Comparison of ENCODE assay signal across 30 mouse cellular contexts in the genomic region with DNA sequence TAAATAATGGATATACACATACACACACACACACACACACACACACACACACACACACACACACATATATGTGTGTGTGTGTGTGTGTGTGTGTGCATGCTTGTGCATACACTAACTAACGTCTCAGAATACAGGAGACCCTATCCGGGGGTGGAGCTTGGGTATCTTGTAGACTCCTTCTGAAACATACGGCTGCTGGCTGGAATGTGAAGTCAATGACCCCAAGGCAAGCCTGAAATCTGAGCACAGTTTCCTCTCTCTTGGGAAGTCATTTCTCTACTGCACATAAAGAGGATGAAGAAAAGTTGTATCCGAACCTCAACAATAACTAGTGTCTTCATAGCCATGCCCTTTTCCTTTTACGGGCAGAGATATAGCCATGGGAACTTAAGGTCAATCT.
DNase-seq lines count a peak whose midpoint lies in the region; ATAC-seq and TF ChIP-seq lines count a peak whose summit lies in the region.
"Had no signal": no experiment of that assay in that cellular context is flagged by ENCODE, and none has a peak within 500 bp of the region (broad histone marks: within the 10 kb centered on the region; RNA-seq: fewer than 3 reads in every experiment).

No protein-coding gene starts in this region.

- H3K79me2 ChIP-seq in liver, adult 2 months (ENCODE audit: control insufficient read depth, insufficient read depth, low read length), result no peaks in the 10 kb centered on the region

- H3K4me3 ChIP-seq in hindbrain, embryonic 10.5 days, result no peak overlapping the region
- H3K4me3 ChIP-seq in hindbrain, postnatal 0 days (ENCODE audit: low read length), result no peak overlapping the region
- H3K4me3 ChIP-seq in liver, adult 2 months (ENCODE audit: insufficient read depth, low read depth, low read length), result no peak overlapping the region
- H3K4me3 ChIP-seq in forebrain, postnatal 0 days (ENCODE audit: low read depth, low read length), result no peak overlapping the region
- H3K4me3 ChIP-seq: embryonic facial prominence, embryonic 12.5 days; forebrain, embryonic 10.5 days; forebrain, embryonic 15.5 days; heart, embryonic 13.5 days; layer of hippocampus, adult 2 months; left cerebral cortex, adult 2 months; midbrain, embryonic 12.5 days had no signal

- 51% methylated on average over 5 of the region's 5 CpGs for WGBS in hindbrain, embryonic 10.5 days
- 74% methylated on average over 5 of the region's 5 CpGs for WGBS in hindbrain, postnatal 0 days
- 67% methylated on average over 5 of the region's 5 CpGs for WGBS in liver, adult 2 months
- 86% methylated on average over 5 of the region's 5 CpGs for WGBS in forebrain, postnatal 0 days

- no peak for TF ChIP-seq CTCF in hindbrain, postnatal 0 days (IDR thresholded peaks at IDR 0.05; ENCODE audit: low read depth)
- no peak for TF ChIP-seq CTCF in liver, adult 2 months (IDR thresholded peaks at IDR 0.05; ENCODE audit: low read depth, low read length)
- no peak for TF ChIP-seq CTCF in forebrain, postnatal 0 days (IDR thresholded peaks at IDR 0.05; ENCODE audit: low read depth)

- H3K27me3 ChIP-seq in hindbrain, embryonic 10.5 days (ENCODE audit: insufficient read depth, poor library complexity, severe bottlenecking), result peaks cover 12% of the 10 kb centered on the region
- no peaks in the 10 kb centered on the region for H3K27me3 ChIP-seq in hindbrain, postnatal 0 days (ENCODE audit: insufficient read depth, low read length)
- no peaks in the 10 kb centered on the region for H3K27me3 ChIP-seq in liver, adult 2 months (ENCODE audit: control insufficient read depth, insufficient read depth, low read length)
- no peaks in the 10 kb centered on the region for H3K27me3 ChIP-seq in forebrain, postnatal 0 days (ENCODE audit: insufficient read depth, low read length)
- H3K27me3 ChIP-seq: CH12.LX; embryonic facial prominence, embryonic 12.5 days; forebrain, embryonic 15.5 days had no signal

- 0 out of 2 replicates have a peak overlapping the region, but pooled peaks have one; percentile 45 for H3K27ac ChIP-seq in hindbrain, embryonic 10.5 days
- no peak overlapping the region for H3K27ac ChIP-seq in hindbrain, postnatal 0 days
- no peak overlapping the region for H3K27ac ChIP-seq in liver, adult 2 months (replicated peaks; ENCODE audit: insufficient read depth, low read depth, low read length)
- no peak overlapping the region for H3K27ac ChIP-seq in forebrain, postnatal 0 days (ENCODE audit: low read depth, low read length)
- H3K27ac ChIP-seq: embryonic facial prominence, embryonic 12.5 days; forebrain, embryonic 10.5 days; heart, embryonic 13.5 days; layer of hippocampus, adult 2 months; left cerebral cortex, adult 2 months; liver, embryonic 14.5 days had no signal

- H3K36me3 ChIP-seq in hindbrain, embryonic 10.5 days, result no peaks in the 10 kb centered on the region
- H3K36me3 ChIP-seq in hindbrain, postnatal 0 days (ENCODE audit: insufficient read depth, low read length), result no peaks in the 10 kb centered on the region
- no peaks in the 10 kb centered on the region for H3K36me3 ChIP-seq in liver, adult 2 months (ENCODE audit: control insufficient read depth, insufficient read depth, low read length)
- no peaks in the 10 kb centered on the region for H3K36me3 ChIP-seq in forebrain, postnatal 0 days (ENCODE audit: insufficient read depth)
- H3K36me3 ChIP-seq: embryonic facial prominence, embryonic 12.5 days; forebrain, embryonic 10.5 days; forebrain, embryonic 15.5 days; heart, embryonic 13.5 days; midbrain, embryonic 12.5 days had no signal

- no peak overlapping the region for H3K4me2 ChIP-seq in hindbrain, postnatal 0 days (ENCODE audit: low read depth, low read length)
- H3K4me2 ChIP-seq in forebrain, postnatal 0 days (ENCODE audit: low read depth), result no peak overlapping the region
- H3K4me2 ChIP-seq: embryonic facial prominence, embryonic 12.5 days; forebrain, embryonic 15.5 days; heart, embryonic 13.5 days; midbrain, embryonic 12.5 days had no signal

- peaks cover 50% of the 10 kb centered on the region for H3K4me1 ChIP-seq in hindbrain, embryonic 10.5 days (replicated peaks)
- H3K4me1 ChIP-seq in hindbrain, postnatal 0 days (ENCODE audit: insufficient read depth, low read length), result peaks cover 9% of the 10 kb centered on the region; the same call in 1 of the 2 replicates
- no peaks in the 10 kb centered on the region for H3K4me1 ChIP-seq in liver, adult 2 months (ENCODE audit: control insufficient read depth, insufficient read depth, low read length)
- H3K4me1 ChIP-seq in forebrain, postnatal 0 days (ENCODE audit: insufficient read depth), result peaks cover 15% of the 10 kb centered on the region

- no peak for TF ChIP-seq POLR2A in liver, adult 2 months (IDR thresholded peaks at IDR 0.05; ENCODE audit: extremely low read depth, insufficient read depth, low read length)

- DNase-seq in hindbrain, embryonic 10.5 days (ENCODE audit: low spot score), result peak; percentile 30
- no peak for DNase-seq in hindbrain, postnatal 0 days (ENCODE audit: low spot score)
- DNase-seq in liver, adult 2 months (ENCODE audit: extremely low read depth, low read depth, low spot score), result peak; percentile 12
- no peak for DNase-seq in liver
- DNase-seq in embryo, embryonic 11 days, result peak; percentile 67
- peak; percentile 57 for DNase-seq in mesoderm, embryonic 11.5 days (ENCODE audit: low read depth, low spot score)
- no peak for DNase-seq in forebrain, postnatal 0 days
- DNase-seq: adrenal gland, adult 2 months; adrenal gland, postnatal 36 days; cerebellum, adult 18-20 months; cerebellum, postnatal 36 days; gastrocnemius, postnatal 10 days; heart, postnatal 10 days; kidney, adult 8-10 months; kidney, postnatal 25 days; lung, adult 2 months; right cerebral cortex, adult 18-20 months; spleen, adult 18-20 months; thymus, postnatal 14 days had no signal

- H3K9ac ChIP-seq in hindbrain, postnatal 0 days (replicated peaks; ENCODE audit: low read length), result no peak overlapping the region
- no peak overlapping the region for H3K9ac ChIP-seq in liver, adult 2 months (ENCODE audit: low read depth, low read length)
- H3K9ac ChIP-seq in forebrain, postnatal 0 days, result no peak overlapping the region
- H3K9ac ChIP-seq: embryonic facial prominence, embryonic 12.5 days; forebrain, embryonic 15.5 days; heart, embryonic 13.5 days; liver, embryonic 14.5 days; midbrain, embryonic 12.5 days had no signal

- no peak for ATAC-seq in hindbrain, postnatal 0 days
- no peak for ATAC-seq in forebrain, postnatal 0 days
- ATAC-seq: activated CD4-positive, CD25-positive, alpha-beta regulatory T cell, adult 4 months; forebrain, embryonic 15.5 days; intestine, embryonic 16.5 days had no signal

- no peaks in the 10 kb centered on the region for H3K9me3 ChIP-seq in hindbrain, embryonic 10.5 days
- H3K9me3 ChIP-seq in hindbrain, postnatal 0 days (ENCODE audit: low read length), result no peaks in the 10 kb centered on the region
- H3K9me3 ChIP-seq in forebrain, postnatal 0 days (ENCODE audit: low read length), result no peaks in the 10 kb centered on the region
- H3K9me3 ChIP-seq: embryonic facial prominence, embryonic 12.5 days; forebrain, embryonic 10.5 days; forebrain, embryonic 15.5 days; heart, embryonic 13.5 days; midbrain, embryonic 12.5 days had no signal

Comparison
In these comparisons a context has a peak if more than half of its experiments do, and no peak if none do; other contexts are left out.
1. DNase-seq: peak in hindbrain, embryonic 10.5 days (single experiment), liver, adult 2 months (single experiment), embryo, embryonic 11 days (single experiment) and mesoderm, embryonic 11.5 days (single experiment); none in hindbrain, postnatal 0 days (single experiment), liver (single experiment) and forebrain, postnatal 0 days (single experiment).